Mouse (Mus musculus) thymus, adult 2 months (tissue): Measurements from ENCODE around the gene Ctns.

ENCODE experiments used
- CTCF ChIP-seq: fragments of 200-500 bp; IDR thresholded peaks from 2 replicates; pipeline ENCODE4 v1.5.1; 2012; ENCODE audit warnings: mild to moderate bottlenecking, control low read depth, low read length, moderate library complexity, borderline replicate concordance; ENCODE audit not compliant: control insufficient read depth, poor library complexity, insufficient read depth; ENCODE audit errors: extremely low read depth
- POLR2A ChIP-seq: fragments of 200-500 bp; IDR thresholded peaks from 2 replicates; pipeline ENCODE4 v1.6.1; 2012; ENCODE audit warnings: mild to moderate bottlenecking, low read length, control low read depth, moderate library complexity; ENCODE audit not compliant: control insufficient read depth, poor library complexity, insufficient read depth; ENCODE audit errors: extremely low read depth

GRCm38 (mm10) chr11:73176608-73177508 lies 22.0 kb downstream of the Ctns start, which contains the start of the genes Emc6 and Tax1bp3:
- peak; percentile 35; the same call in 1 of the 2 replicates for TF ChIP-seq CTCF
- peak; percentile 73; the same call in 1 of the 2 replicates for TF ChIP-seq POLR2A
